Mouse (Mus musculus): ENCODE data around the gene Rbp7.
"Not testable (repeated sequence)": the region's sequence is repeated elsewhere in the genome, so short reads cannot be mapped to it uniquely, and the experiment has no call there.

Gene Rbp7

DNA sequence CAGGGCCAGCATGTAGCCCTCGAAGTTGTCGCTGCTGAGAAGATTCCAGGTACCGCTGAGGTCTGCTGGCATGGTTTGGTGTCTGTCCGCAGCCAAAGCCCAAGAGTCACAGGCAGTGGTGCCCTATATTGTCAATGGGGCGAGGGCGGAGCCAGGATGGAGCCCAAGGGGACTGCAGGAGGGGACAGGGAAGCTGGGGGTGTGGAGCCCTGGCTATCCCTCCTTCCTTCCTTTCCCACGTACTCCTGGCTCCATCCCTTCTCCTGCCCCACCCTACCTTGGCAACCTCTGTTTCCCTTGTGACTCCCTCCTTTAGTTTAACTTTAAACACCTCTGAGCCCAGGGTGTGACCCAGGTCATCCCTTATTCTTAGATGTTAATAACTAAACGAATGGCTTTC is at the start of gene Rbp7:
Rbp7 (minus strand) TSS at position 100 of the 400 bp plus-strand sequence.
- DNase-seq (ENCODE audit: low read depth) = no peak

DNA sequence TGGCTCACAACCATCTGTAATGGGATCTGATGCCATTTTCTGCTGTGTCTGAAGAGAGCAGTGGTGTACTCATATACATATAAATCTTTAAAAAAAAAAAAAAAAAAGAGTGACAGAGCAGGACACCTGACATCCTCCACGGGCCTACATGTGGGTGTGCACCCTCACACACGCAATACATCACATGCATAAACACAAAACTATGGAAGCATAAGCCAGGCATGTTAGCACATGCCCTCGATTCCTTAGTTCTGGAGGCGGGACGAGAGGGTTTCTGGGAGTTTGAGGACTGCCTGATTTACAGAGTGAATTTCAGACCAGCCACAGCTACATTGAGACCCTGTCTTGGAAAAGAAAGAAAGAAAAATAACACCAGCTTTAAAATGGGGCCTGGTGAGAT is 49.6 kb upstream of the Rbp7 start:
- DNase-seq (ENCODE audit: low read depth) = no peak

- DNase-seq (ENCODE audit: low read depth) = no peak
These were observed 45.0 kb upstream of the Rbp7 start for GRCm38 (mm10) chr4:149499790-149500189.

DNA sequence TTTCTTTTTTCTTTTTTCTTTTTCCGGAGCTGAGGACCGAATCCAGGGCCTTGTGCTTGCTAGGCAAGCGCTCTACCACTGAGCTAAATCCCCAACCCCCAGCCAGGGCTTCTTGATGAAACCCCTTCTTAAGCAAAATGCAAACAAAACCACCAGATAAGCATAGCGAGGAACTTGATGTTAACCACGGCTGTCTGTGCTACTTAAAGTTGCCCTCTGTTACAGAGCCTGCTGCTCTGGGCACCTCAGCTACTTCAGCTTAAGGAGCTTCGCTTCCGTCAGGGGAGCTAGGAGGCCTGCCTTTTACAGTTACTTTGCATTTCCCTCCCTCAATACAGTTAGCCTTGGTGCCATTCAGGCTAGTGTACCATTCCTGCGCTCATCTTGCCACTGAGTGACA is 44.1 kb upstream of the Rbp7 start:
- no peak for DNase-seq (ENCODE audit: low read depth)

DNA sequence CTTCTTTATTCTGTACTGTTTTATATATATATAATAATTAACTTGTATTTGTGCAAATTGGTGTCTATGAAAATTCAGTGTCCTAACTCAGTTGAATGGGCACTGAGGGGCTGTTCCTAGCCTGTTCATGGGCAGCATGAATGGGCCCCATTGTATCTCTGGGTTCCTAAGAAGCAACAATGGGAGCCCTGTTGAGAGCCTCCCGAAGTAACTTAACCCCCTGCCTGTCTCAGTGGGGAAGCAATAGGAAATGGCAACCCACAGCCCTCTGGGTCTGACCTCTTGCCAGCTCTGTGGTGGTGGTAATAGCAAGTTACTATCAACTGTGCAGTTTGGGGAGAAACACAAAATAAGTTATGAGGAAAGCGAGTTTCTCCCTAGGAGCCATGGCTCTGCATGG is 41.8 kb upstream of the Rbp7 start:
- no peak for DNase-seq (ENCODE audit: low read depth)

- no peak for DNase-seq (ENCODE audit: low read depth)
These were observed 36.4 kb upstream of the Rbp7 start for GRCm38 (mm10) chr4:149491151-149491550.

DNA sequence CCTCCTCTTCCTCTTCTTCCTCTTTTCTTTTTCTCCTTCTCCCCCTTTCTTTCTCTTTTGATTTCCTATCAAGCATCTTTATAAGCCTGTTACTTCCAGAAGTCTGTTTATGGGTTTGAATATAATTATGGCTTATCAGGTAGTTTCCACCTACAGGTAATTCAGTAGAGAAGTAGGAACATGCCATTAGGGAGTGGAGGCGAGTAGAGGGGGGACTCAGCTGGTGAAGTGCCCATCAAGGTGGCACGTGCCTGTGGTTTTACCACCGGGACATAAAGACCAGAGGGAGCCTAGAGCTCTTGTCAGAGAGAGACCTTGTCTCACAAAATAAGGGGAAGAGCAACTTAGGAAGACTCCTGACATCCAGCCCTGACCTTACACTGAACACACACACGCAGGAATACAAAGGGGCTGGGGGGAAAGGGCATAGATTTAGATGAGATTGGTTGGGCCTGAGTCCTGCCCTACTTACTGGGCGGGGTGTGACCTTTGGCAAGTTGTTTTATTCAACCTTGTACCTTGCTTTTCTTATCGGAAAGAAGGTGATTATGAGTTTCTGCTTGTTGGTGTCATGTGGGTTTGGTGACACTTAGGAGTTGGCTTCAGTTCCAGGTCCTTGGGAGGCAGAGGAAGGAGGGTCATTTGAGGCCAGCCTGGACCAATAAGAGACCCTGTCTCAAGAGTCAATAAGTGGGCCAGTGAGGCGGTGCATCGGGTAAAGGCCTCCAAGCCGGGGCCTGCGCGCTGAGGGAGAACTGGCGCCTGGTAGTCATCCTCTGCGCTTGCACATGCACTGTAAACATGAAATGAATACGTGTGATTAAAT is 34.9 kb upstream of the Rbp7 start:
- no peak for DNase-seq (ENCODE audit: low read depth)

DNA sequence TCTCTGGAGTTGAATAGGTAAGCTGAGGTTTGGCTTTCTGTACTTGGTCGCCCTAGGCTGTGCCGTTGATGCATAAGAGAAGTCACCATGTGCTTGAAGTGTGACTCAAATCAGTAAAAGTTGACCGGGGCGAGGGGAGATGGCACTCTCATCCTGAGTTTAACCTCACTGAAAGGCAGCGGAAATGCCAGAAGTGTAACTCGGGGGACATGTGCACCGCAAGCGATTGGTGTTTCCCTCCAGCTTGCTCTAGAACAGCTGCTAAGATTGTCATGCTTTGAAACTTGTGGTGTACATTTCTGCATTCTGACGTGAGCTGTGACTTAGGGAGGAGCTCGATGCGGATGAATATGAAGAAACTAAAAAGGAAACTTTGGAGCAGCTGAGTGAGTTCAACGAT is 33.0 kb upstream of the Rbp7 start:
- DNase-seq (ENCODE audit: low read depth) = no peak

DNA sequence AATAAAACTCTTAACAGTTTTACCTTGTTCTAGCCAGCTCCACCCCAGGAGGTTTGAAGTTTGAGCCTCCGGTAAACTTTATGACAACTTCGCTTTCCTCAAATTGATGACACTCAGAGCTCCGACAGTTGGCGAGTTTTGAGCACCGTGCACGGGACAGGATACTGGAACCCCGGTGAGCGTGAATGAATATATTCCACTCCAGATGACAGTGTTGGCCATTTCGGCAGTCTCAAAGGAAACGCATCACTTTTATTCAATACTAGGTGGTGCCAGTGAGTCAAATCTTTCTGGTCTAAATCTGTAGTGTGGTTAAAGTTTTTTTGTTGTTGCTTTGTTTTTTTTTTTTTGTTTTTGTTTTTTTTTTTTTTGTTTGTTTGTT is 31.0 kb upstream of the Rbp7 start:
- no peak for DNase-seq (ENCODE audit: low read depth)

DNA sequence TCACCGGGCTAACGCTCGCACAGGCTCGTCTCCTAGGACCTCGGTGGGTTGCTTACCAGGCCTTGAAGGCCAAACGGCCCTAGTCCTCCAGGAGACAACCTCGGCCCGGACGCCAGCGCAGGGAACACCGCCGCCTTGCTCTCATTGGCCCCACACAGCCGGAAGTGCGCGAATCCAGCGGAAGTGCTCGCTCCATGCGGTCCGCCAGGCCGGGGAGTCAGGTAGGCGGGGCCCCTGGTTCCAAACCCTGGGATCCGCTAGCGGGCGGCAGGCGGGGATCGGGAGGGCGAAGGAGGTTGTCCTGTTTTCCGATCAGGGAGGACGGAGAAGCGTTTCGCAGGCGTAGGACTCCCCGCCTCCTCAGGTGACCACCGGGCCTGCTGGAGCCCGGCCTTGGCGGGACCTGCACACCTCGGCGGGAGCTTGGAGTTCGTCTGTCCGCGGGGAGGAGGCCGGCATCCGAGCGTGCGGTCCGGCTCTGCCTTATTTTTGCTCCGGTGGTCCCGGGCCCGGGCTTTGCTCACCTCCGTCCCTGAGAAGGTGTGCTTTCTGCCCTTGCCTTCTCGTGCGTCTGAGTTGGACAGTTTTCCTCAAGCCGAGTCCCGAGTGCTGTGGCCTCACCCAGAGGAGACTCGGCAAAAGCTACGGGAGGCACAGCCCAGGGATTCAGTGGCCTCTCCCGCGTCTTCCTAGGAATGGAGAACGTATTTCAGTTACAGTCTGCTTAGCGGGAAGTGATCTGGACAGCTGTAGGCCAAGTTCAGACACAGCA is 30.5 kb upstream of the Rbp7 start, which contains the start of the genes Nmnat1 and Lzic:
Nmnat1 (minus strand) TSS at position 150 of the 772 bp plus-strand sequence.
Lzic (plus strand) TSS at position 177 of the 772 bp plus-strand sequence.
- DNase-seq (ENCODE audit: low read depth) = peak; percentile 88

DNA sequence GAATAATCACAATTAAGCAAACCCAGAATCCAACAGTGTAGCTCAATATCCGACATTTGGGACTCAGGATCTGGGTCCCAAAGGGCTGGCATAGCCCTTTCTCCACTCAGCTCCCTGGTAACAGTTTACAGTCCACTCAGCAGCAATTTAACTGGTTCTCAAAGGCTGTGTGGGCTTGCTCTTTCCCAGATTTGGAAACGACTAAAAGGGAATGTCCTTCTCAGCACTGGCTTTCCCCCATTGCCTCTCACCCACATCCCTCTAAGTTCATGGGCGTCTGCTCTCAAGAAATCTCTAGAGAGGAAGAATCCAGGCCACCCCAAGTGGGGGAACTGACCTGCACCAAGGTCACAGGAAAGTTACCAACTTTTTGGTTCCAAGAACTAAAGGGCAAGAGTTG is 29.8 kb upstream of the Rbp7 start:
- no peak for DNase-seq (ENCODE audit: low read depth)

GRCm38 (mm10) chr4:149477078-149477477 is 22.3 kb upstream of the Rbp7 start, which contains the start of gene Tmem274:
Gene Tmem274, plus strand, starts transcription at chr4:149477378.
- no peak for DNase-seq (ENCODE audit: low read depth)

DNA sequence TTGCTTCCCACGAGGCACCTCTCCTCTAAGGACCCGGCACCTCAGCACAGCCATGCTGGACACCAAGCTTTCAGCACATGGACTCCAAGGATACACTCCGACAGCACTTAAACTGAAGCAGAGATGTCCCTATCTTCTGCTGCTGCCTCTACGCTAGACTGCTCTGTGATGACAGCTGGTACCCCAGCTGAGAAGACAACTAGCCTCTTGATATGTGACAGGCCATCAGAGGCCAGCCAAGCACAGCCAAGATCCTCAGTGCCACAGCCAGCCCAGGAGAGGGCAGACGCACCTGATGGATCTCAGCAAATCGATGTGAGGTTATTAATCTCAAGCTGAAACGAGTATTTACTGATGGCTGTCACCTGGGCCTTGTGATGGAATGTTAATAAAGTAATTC is 20.3 kb upstream of the Rbp7 start:
- no peak for DNase-seq (ENCODE audit: low read depth)

DNA sequence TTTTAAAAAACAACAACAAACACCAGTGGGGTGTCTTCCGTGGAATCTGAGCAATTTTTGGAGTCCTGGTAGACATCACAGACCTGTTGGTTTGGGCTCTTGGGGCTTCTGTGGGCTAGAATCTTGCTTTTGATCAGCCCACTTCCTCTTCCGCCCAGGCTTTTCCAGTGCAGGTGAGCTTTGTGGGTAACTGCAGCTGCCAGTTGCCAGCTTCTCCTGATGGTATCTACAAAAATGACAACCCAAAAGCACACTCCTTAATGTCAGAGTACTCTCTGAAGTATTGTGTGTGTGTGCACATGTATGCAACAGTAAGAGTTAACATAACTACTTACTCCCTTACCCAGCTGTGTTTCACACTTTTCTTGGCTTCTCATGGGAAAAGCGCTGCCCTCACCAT is 14.8 kb upstream of the Rbp7 start:
- DNase-seq (ENCODE audit: low read depth) = no peak

DNA sequence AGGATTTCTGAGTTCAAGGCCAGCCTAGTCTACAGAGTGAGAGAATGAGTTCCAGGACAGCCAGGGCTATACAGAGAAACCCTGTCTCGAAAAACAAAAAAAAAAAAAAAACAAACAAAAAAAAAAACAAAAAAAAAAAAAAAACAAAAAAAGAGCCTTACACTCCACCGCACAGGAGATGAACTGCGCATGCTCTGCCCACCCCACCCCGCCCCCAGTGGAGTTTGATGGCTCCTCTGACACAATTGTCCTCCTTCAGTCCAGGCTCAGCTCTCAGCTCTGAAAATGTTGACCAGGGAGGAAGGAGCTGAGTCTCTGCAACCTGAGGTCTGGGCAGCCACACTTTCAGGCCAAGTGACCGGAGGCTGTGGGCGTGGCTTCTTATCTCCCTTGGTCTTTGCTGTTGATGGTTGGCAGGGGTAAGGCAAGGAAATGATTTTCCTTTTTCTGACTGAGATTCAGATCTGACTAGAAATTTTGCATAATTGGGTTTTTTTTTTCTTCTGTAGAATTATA is 8.7 kb upstream of the Rbp7 start:
- DNase-seq (ENCODE audit: low read depth) = no peak

- no peak for DNase-seq (ENCODE audit: low read depth)
These were observed 7.7 kb upstream of the Rbp7 start for GRCm38 (mm10) chr4:149462305-149462971.

- no peak for DNase-seq (ENCODE audit: low read depth)
These were observed 7.0 kb upstream of the Rbp7 start for GRCm38 (mm10) chr4:149461579-149462304.

DNA sequence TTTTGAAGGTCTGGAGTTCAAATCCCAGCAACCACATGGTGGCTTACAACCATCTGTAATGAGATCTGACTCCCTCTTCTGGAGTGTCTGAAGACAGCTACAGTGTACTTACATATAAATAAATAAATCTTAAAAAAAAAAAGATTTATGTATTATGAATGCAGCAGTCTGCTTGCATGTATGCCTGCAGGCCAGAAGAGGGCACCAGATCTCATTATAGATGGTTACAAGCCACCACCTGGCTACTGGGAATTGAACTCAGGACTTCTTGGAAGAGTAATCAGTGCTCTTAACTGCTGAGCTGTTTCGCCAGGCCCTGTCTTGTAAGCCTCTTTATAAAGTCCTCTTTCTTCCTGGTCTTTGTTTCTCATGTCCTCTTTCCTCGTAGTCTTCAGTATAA is 5.7 kb upstream of the Rbp7 start:
- not testable (repeated sequence) for DNase-seq (ENCODE audit: low read depth)

GRCm38 (mm10) chr4:149459425-149459824 is 4.6 kb upstream of the Rbp7 start:
- no peak for DNase-seq (ENCODE audit: low read depth)

DNA sequence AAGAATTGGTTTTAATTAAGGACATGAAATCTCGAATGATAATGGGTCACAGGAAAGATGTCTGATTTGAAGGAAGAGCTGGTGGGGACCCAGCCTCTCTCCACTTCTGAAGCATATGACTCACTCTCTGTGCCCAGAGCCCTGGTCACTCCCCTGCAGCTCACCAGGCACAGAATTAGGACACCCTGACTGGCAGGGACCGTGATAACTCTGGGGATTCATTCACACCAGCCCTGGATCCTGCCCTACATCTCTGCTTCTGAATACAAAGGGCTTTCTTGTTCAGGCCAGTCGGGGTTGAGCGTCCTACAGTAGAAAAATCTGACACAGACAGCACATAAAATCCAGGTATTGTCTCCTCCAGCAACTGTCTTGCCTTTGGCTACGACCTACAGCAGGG is 3.7 kb upstream of the Rbp7 start:
- DNase-seq (ENCODE audit: low read depth) = no peak

GRCm38 (mm10) chr4:149457831-149458430 is 3.2 kb upstream of the Rbp7 start:
- no peak for DNase-seq (ENCODE audit: low read depth)
